Mouse (Mus musculus) E14TG2a.4 (cell line): ENCODE measurements at regions not wholly inside any gene's neighbourhood (a gene's known extent, or its start where the extent isn't known, plus 50 kb on each side); places are given as distances from the start of the nearest gene placed in this dataset.

Experiments
- H3K27me3 ChIP-seq: 2 replicates; pipeline ENCODE4 v1.6.1; 2014; ENCODE audit warnings: low read length, control low read depth; ENCODE audit not compliant: insufficient read depth
- H3K36me3 ChIP-seq: 2 replicates; pipeline ENCODE4 v1.6.1; 2014; ENCODE audit warnings: low read length, control low read depth; ENCODE audit not compliant: insufficient read depth
- H3K4me1 ChIP-seq: replicated peaks from 2 replicates; pipeline ENCODE4 v1.6.1; 2014; ENCODE audit warnings: low read depth, low read length, control low read depth
- H3K4me3 ChIP-seq: replicated peaks from 2 replicates; pipeline ENCODE4 v1.5.1; 2014; ENCODE audit warnings: mild to moderate bottlenecking, low read length
- H3K9me3 ChIP-seq: 2 replicates; pipeline ENCODE4 v1.6.1; 2014; ENCODE audit warnings: low read length, control low read depth
- CTCF ChIP-seq: conservative IDR thresholded peaks from 2 replicates; pipeline ENCODE4 v1.5.1; 2014; ENCODE audit warnings: low read length
- NANOG ChIP-seq: IDR thresholded peaks from 2 replicates; pipeline ENCODE4 v1.6.1; 2014; ENCODE audit warnings: borderline replicate concordance, low read length, mixed read lengths
- POU5F1 ChIP-seq: IDR thresholded peaks from 2 replicates; pipeline ENCODE4 v1.6.1; 2014; ENCODE audit warnings: low read length, borderline replicate concordance

GRCm38 (mm10) chr4:33663616-33664473 is 260.5 kb upstream of the Cnr1 start:
- no peaks in the 10 kb centered on the region for H3K27me3 ChIP-seq
- H3K4me1 ChIP-seq = peaks cover 31% of the 10 kb centered on the region
- H3K4me3 ChIP-seq = no peak overlapping the region
- H3K9me3 ChIP-seq = no peaks in the 10 kb centered on the region
- TF ChIP-seq NANOG = no peak
- no peak for TF ChIP-seq CTCF
- no peak for TF ChIP-seq POU5F1
- H3K36me3 ChIP-seq = no peaks in the 10 kb centered on the region

GRCm38 (mm10) chr4:33664474-33664822 is 259.9 kb upstream of the Cnr1 start:
- Histone ChIP-seq H3K4me3 (no peak overlapping the region), H3K27me3 (no peaks in the 10 kb centered on the region), H3K36me3 (no peaks in the 10 kb centered on the region), H3K9me3 (no peaks in the 10 kb centered on the region), H3K4me1 (peaks cover 31% of the 10 kb centered on the region)
- TF ChIP-seq CTCF = no peak
- TF ChIP-seq POU5F1 = no peak
- no peak for TF ChIP-seq NANOG

- peaks cover 31% of the 10 kb centered on the region for H3K4me1 ChIP-seq
- no peaks in the 10 kb centered on the region for H3K36me3 ChIP-seq
- H3K27me3 ChIP-seq = no peaks in the 10 kb centered on the region
- no peak overlapping the region for H3K4me3 ChIP-seq
- TF ChIP-seq NANOG (no peak), POU5F1 (no peak), CTCF (no peak)
- H3K9me3 ChIP-seq = no peaks in the 10 kb centered on the region
Measured at GRCm38 (mm10) chr4:33665250-33665873, 259.0 kb upstream of the Cnr1 start.

GRCm38 (mm10) chr4:33668431-33668830 is 256.0 kb upstream of the Cnr1 start:
- H3K9me3 ChIP-seq = 0 out of 2 replicates have a peak, but pooled peaks cover 2% of the 10 kb centered on the region
- H3K4me3 ChIP-seq = no peak overlapping the region
- H3K4me1 ChIP-seq = peaks cover 25% of the 10 kb centered on the region
- H3K36me3 ChIP-seq = no peaks in the 10 kb centered on the region
- no peak for TF ChIP-seq CTCF
- H3K27me3 ChIP-seq = no peaks in the 10 kb centered on the region

- TF ChIP-seq NANOG (no peak), POU5F1 (no peak), CTCF (no peak)
- H3K36me3 ChIP-seq = no peaks in the 10 kb centered on the region
- no peak overlapping the region for H3K4me3 ChIP-seq
- H3K9me3 ChIP-seq = 0 out of 2 replicates have a peak, but pooled peaks cover 2% of the 10 kb centered on the region
- H3K27me3 ChIP-seq = no peaks in the 10 kb centered on the region
- H3K4me1 ChIP-seq = no peaks in the 10 kb centered on the region
Measured at GRCm38 (mm10) chr4:33675044-33675443, 249.3 kb upstream of the Cnr1 start.

- no peaks in the 10 kb centered on the region for H3K36me3 ChIP-seq
- TF ChIP-seq NANOG (no peak), CTCF (no peak), POU5F1 (no peak)
- H3K4me3 ChIP-seq = no peak overlapping the region
- H3K9me3 ChIP-seq = peaks cover 23% of the 10 kb centered on the region
- H3K27me3 ChIP-seq = no peaks in the 10 kb centered on the region
- H3K4me1 ChIP-seq = no peaks in the 10 kb centered on the region
Measured at GRCm38 (mm10) chr4:33679351-33679750, 245.0 kb upstream of the Cnr1 start.

GRCm38 (mm10) chr4:33686135-33686534 is 238.3 kb upstream of the Cnr1 start:
- TF ChIP-seq CTCF (no peak), NANOG (no peak), POU5F1 (no peak)
- Histone ChIP-seq H3K27me3 (no peaks in the 10 kb centered on the region), H3K4me3 (no peak overlapping the region), H3K4me1 (no peaks in the 10 kb centered on the region), H3K9me3 (peaks cover 20% of the 10 kb centered on the region), H3K36me3 (no peaks in the 10 kb centered on the region)

GRCm38 (mm10) chr4:33687434-33687833 is 237.0 kb upstream of the Cnr1 start:
- no peaks in the 10 kb centered on the region for H3K27me3 ChIP-seq
- H3K36me3 ChIP-seq = no peaks in the 10 kb centered on the region
- H3K4me3 ChIP-seq = no peak overlapping the region
- H3K9me3 ChIP-seq = peaks cover 20% of the 10 kb centered on the region
- TF ChIP-seq POU5F1 (no peak), CTCF (no peak), NANOG (no peak)
- H3K4me1 ChIP-seq = no peaks in the 10 kb centered on the region

- H3K4me3 ChIP-seq = no peak overlapping the region
- H3K4me1 ChIP-seq = no peaks in the 10 kb centered on the region
- TF ChIP-seq POU5F1 (no peak), NANOG (no peak), CTCF (no peak)
- H3K27me3 ChIP-seq = no peaks in the 10 kb centered on the region
- H3K36me3 ChIP-seq = no peaks in the 10 kb centered on the region
- peaks cover 3% of the 10 kb centered on the region; the same call in 1 of the 2 replicates for H3K9me3 ChIP-seq
Measured at GRCm38 (mm10) chr4:33693441-33693840, 231.0 kb upstream of the Cnr1 start.
